ENCODE assay signal across 8 mouse cellular contexts in the genomic region with DNA sequence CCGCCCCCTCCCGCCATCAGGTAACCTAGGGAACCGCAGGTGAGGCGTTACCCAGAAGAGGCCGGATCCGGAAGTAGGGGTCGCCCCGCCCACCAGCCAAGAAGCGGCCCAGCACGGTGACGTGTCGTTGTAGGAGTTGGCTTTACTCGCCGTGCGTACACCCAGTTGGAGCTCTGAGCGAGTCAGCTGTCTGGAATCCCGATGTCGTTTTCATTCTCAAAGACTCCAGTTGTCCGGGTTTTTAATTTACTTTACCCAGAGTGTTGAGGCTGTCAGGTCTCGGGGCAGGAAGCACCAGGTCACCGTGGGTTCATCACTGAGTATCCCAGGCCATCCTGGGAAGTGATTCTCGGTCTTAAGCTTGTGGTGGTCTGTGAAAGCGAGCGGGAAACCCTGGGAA. TPM values are rescaled to one million over a fixed set of nuclear protein-coding genes. Genes with fewer than 3 reads are reported as not detected.
DNase-seq lines count a peak whose midpoint lies in the region; ATAC-seq and TF ChIP-seq lines count a peak whose summit lies in the region.

No protein-coding gene starts in this region.

- no peaks in the 10 kb centered on the region for H3K36me3 ChIP-seq in hindbrain, postnatal 0 days (ENCODE audit: insufficient read depth, low read length)

- peak overlapping the region; percentile 96 for H3K27ac ChIP-seq in gastrocnemius, adult 2 months
- peak overlapping the region; percentile 86 for H3K27ac ChIP-seq in hindbrain, postnatal 0 days
- peak overlapping the region; percentile 78 for H3K27ac ChIP-seq in left cerebral cortex, adult 2 months

- intact Hi-C loops in gastrocnemius, adult 2 months (cut with DNase I): no loop called here
- intact Hi-C loops in left cerebral cortex, adult 2 months (cut with DNase I): loop anchor here (10.0 kb wide), 1 partner anchor 360 kb away; the partner anchor contains the start of gene Zic5

- no peak for TF ChIP-seq CTCF in gastrocnemius, adult 2 months (IDR thresholded peaks at IDR 0.05)
- no peak for TF ChIP-seq CTCF in hindbrain, postnatal 0 days (IDR thresholded peaks at IDR 0.05; ENCODE audit: low read depth)
- no peak; the same call in 1 of the 2 replicates for TF ChIP-seq CTCF in left cerebral cortex, adult 2 months (IDR thresholded peaks at IDR 0.05)

- peak overlapping the region; percentile 54 for H3K9ac ChIP-seq in hindbrain, postnatal 0 days (replicated peaks; ENCODE audit: low read length)

- WGBS in hindbrain, postnatal 0 days: under 1% methylated on average over 24 of the region's 24 CpGs

- no peaks in the 10 kb centered on the region for H3K9me3 ChIP-seq in hindbrain, postnatal 0 days (ENCODE audit: low read length)

- peak; percentile 86 for ATAC-seq in common myeloid progenitor, adult 5-6 weeks (replicated peaks; ENCODE audit: low read depth, poor library complexity, severe bottlenecking)
- peak; percentile 95 for ATAC-seq in hindbrain, postnatal 0 days
- peak; percentile 86 for ATAC-seq in megakaryocyte, adult 5-6 weeks (ENCODE audit: poor library complexity, severe bottlenecking)

- no peaks in the 10 kb centered on the region for H3K27me3 ChIP-seq in hindbrain, postnatal 0 days (ENCODE audit: insufficient read depth, low read length)

- H3K4me3 ChIP-seq in gastrocnemius, adult 2 months: peak overlapping the region; percentile 86
- peak overlapping the region; percentile 40 for H3K4me3 ChIP-seq in hindbrain, postnatal 0 days (ENCODE audit: low read length)
- peak overlapping the region; percentile 42 for H3K4me3 ChIP-seq in left cerebral cortex, adult 2 months

- DNase-seq in ZHBTc4 (ENCODE audit: low read depth, low spot score): peak; percentile 99
- peak; percentile 97 for DNase-seq in gastrocnemius, adult 2 months
- DNase-seq in hindbrain, postnatal 0 days (ENCODE audit: low spot score): peak; percentile 96
- peak; percentile 87 to 92 for DNase-seq in left cerebral cortex, adult 2 months (ENCODE audit: extremely low spot score in 1 of 2, low spot score in 2 of 2)
- peak; percentile 91 to 94 for DNase-seq in right cerebral cortex, adult 2 months (ENCODE audit: low spot score in 2 of 2)
- DNase-seq in urinary bladder, postnatal 14 days (ENCODE audit: low spot score): peak; percentile 98

- H3K4me2 ChIP-seq in hindbrain, postnatal 0 days (ENCODE audit: low read depth, low read length): peak overlapping the region; percentile 83

- peaks cover 23% of the 10 kb centered on the region for H3K4me1 ChIP-seq in hindbrain, postnatal 0 days (ENCODE audit: insufficient read depth, low read length)

RNA-seq across cellular contexts. Expression of gene Tm9sf2, which starts 2.0 kb away (rescaled TPM):
- total RNA-seq in common myeloid progenitor, adult 5-6 weeks (2017): 83.4 and 99.2 TPM in 2 replicates
- total RNA-seq in gastrocnemius, adult 2 months (2021): 10 to 100 TPM; 66.1 to 71.7 TPM
- total RNA-seq in hindbrain, postnatal 0 days (2014; rRNA removed): 81.0 and 85.0 TPM in 2 replicates
- 105 and 112 TPM in 2 replicates for polyA plus RNA-seq in hindbrain, postnatal 0 days (2015; fragmentation: Nextera tagmentation; extraction: Ambion mirVana)
- 100 to 1,000 TPM; 105 to 110 TPM for total RNA-seq in left cerebral cortex, adult 2 months (2021)
- total RNA-seq in megakaryocyte, adult 5-6 weeks (2015): 93.2 and 94.6 TPM in 2 replicates
- 115 and 117 TPM in 2 replicates for total RNA-seq in megakaryocyte, adult 5-6 weeks (2017)

Comparison
In these comparisons a context has a peak if more than half of its experiments do, and no peak if none do; other contexts are left out.
1. Peak in every context shown above with its lines: DNase-seq, ATAC-seq, H3K4me3 ChIP-seq and H3K27ac ChIP-seq.